Mouse (Mus musculus): Measurements from ENCODE around the gene Trex1. TPM values are rescaled to one million over a fixed set of nuclear protein-coding genes. Genes with fewer than 3 reads are reported as not detected.
A peak's percentile ranks its signal among the peaks of the same experiment; 100 is the strongest.

Trex1 gene
- polyA plus RNA-seq, 1 experiment: 83.7 TPM

DNA sequence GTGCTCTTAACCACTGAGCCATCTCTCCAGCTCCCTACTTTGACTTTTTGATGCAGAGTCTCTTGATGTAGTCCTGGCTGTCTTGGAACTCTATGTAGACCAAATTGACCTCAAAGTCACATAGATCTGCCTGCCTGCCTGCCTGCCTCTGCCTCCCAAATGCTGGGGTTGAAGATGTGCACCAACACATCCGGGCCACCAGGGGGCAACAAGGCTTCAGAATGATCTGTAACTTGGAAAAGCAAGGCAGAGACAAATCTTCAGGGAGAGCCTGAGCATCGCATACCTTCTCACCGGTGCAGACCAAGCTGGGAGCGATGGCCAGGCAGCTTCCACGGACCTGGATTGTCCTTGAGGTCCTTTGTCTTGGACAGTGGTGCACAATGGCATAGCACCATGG, 13.2 kb downstream of the Trex1 start:
- no peak for TF ChIP-seq POLR2A (IDR thresholded peaks at IDR 0.05; ENCODE audit: borderline replicate concordance, extremely low read depth, low read depth, low read length)
- peak; percentile 78 for TF ChIP-seq CTCF (IDR thresholded peaks at IDR 0.05; ENCODE audit: insufficient read depth, low read length)
- Histone ChIP-seq H3K4me1 (ENCODE audit: control insufficient read depth, insufficient read depth, low read length) (peaks cover 6% of the 10 kb centered on the region), H3K4me3 (replicated peaks; ENCODE audit: extremely low read depth, low read depth, low read length) (no peak overlapping the region)
- 28% methylated on average over 5 of the region's 5 CpGs for WGBS
- peak; percentile 63 for DNase-seq

DNA sequence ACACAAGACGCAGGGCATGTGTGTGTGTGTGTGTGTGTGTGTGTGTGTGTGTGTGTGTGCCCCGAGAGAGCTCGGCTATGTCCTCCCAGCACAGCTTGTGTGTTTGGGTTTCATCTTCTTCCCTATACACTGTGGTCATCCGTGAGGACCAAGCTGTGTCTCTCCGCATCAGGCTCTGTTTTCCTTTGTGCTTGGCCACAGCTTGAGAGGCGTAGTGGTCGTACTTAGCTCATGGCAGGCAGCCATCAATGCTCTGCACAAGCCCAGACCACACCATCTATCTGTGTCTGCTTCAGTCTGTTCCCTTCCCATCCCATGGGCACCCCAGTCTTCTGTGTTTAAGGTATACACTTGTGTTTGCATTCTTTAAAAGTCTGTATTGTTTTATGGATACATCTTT, 18.2 kb downstream of the Trex1 start:
- no peak for DNase-seq
- TF ChIP-seq CTCF (IDR thresholded peaks at IDR 0.05; ENCODE audit: insufficient read depth, low read length) (no peak), POLR2A (IDR thresholded peaks at IDR 0.05; ENCODE audit: borderline replicate concordance, extremely low read depth, low read depth, low read length) (no peak)
- H3K4me1 ChIP-seq (ENCODE audit: control insufficient read depth, insufficient read depth, low read length): peaks cover 18% of the 10 kb centered on the region
- peak overlapping the region; percentile 40 for H3K4me3 ChIP-seq (replicated peaks; ENCODE audit: extremely low read depth, low read depth, low read length)
- WGBS: 25% methylated on average over 7 of the region's 7 CpGs

DNA sequence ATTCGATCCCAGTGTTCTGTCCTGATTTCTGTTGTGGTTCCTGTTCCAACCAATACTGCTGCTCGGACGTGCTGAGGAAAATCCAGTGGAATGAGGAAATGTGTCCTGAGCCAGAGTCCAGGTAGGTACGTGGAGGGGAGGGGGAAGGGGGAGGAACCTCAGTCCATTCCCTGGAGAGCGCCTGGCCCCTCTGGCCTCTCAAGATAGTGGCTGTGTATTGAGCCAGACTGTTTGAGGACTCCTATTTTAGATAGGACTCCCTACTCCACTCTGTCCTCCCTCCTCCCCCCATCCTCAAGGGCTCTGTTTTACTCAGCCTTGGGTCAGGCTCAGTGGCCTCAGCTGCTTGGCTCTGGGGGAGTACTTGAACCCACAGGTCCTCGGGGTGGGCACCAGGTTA, 18.6 kb downstream of the Trex1 start:
- DNase-seq: no peak
- Histone ChIP-seq H3K4me1 (ENCODE audit: control insufficient read depth, insufficient read depth, low read length) (peaks cover 18% of the 10 kb centered on the region), H3K4me3 (replicated peaks; ENCODE audit: extremely low read depth, low read depth, low read length) (peak overlapping the region; percentile 40)
- WGBS: 24% methylated on average over 6 of the region's 6 CpGs
- TF ChIP-seq CTCF (IDR thresholded peaks at IDR 0.05; ENCODE audit: insufficient read depth, low read length) (no peak), POLR2A (IDR thresholded peaks at IDR 0.05; ENCODE audit: borderline replicate concordance, extremely low read depth, low read depth, low read length) (no peak)

DNA sequence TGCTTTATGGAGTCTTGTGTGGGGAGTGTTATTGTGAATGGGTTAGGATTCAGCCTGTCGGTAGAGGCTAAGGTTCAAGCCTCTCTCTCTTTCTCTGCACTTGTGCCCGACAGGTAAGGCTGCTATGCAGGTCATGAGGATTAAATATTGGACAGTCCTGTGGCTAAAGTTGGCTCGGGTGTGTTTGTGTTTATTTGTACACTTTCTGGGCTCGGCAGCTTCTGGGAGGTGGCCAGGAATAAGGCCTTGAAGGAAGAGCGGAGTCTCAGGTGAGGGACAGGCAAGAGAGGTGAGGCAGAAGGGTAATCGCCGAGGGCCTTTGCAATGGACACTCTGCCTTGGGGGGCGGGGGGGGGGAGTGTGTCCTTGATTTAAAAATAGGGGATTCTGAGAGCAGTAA, 19.3 kb downstream of the Trex1 start:
- Histone ChIP-seq H3K4me1 (ENCODE audit: control insufficient read depth, insufficient read depth, low read length) (peaks cover 18% of the 10 kb centered on the region), H3K4me3 (replicated peaks; ENCODE audit: extremely low read depth, low read depth, low read length) (peak overlapping the region; percentile 87)
- TF ChIP-seq CTCF (IDR thresholded peaks at IDR 0.05; ENCODE audit: insufficient read depth, low read length): no peak
- TF ChIP-seq POLR2A (IDR thresholded peaks at IDR 0.05; ENCODE audit: borderline replicate concordance, extremely low read depth, low read depth, low read length): no peak
- no peak for DNase-seq
- WGBS: 35% methylated on average over 8 of the region's 8 CpGs

DNA sequence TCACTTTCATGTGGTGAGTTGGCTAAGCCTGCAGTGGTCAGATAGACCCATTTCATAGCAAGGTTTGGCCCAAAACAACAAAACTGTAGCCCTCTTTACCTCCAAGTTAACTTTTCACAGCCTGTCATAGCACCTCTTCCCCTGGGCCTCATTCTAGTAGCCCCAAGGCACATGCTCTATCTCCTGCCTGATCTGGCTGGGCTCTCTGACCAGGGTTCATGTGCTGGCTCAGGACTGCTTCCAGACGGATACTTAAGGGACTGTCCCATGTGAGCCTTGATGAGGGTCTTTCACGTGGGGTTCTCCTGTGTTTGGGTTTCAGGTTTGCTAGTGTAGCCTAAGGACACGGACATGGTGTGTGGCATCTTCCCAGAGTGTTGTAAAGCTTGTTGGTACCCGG, 19.9 kb downstream of the Trex1 start:
- DNase-seq: no peak
- no peak for TF ChIP-seq POLR2A (IDR thresholded peaks at IDR 0.05; ENCODE audit: borderline replicate concordance, extremely low read depth, low read depth, low read length)
- no peak for TF ChIP-seq CTCF (IDR thresholded peaks at IDR 0.05; ENCODE audit: insufficient read depth, low read length)
- Histone ChIP-seq H3K4me3 (replicated peaks; ENCODE audit: extremely low read depth, low read depth, low read length) (peak overlapping the region; percentile 87), H3K4me1 (ENCODE audit: control insufficient read depth, insufficient read depth, low read length) (peaks cover 18% of the 10 kb centered on the region)
- WGBS: 36% methylated on average over 4 of the region's 4 CpGs

DNA sequence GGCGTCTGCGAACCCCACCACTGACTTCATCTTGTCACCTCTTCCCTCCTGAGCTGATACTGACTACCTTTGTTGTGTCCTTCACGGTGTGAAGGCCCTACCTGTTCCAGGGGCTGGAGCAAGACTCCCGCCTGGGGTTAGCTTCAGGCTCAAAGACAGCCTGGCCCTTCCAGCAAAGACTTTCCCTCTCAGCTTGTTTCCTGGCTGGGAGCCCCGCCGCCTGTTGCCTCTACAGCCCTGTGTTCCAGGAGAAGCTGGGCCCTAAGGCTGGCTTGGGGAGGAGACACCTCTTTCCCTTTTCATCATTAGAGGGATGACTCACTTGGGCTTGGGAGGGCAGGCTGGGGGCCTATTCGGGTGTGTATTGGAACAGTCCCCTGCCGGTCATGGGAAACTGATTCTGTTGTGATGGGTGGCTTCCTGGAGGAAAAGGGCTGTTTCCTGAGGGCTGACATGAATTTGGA, 20.6 kb downstream of the Trex1 start:
- TF ChIP-seq CTCF (IDR thresholded peaks at IDR 0.05; ENCODE audit: insufficient read depth, low read length) (no peak), POLR2A (IDR thresholded peaks at IDR 0.05; ENCODE audit: borderline replicate concordance, extremely low read depth, low read depth, low read length) (peak; percentile 61; the same call in 1 of the 2 replicates)
- Histone ChIP-seq H3K4me3 (replicated peaks; ENCODE audit: extremely low read depth, low read depth, low read length) (peak overlapping the region; percentile 87), H3K4me1 (ENCODE audit: control insufficient read depth, insufficient read depth, low read length) (peaks cover 18% of the 10 kb centered on the region)
- 5% methylated on average over 8 of the region's 8 CpGs for WGBS
- peak; percentile 69 for DNase-seq

DNA sequence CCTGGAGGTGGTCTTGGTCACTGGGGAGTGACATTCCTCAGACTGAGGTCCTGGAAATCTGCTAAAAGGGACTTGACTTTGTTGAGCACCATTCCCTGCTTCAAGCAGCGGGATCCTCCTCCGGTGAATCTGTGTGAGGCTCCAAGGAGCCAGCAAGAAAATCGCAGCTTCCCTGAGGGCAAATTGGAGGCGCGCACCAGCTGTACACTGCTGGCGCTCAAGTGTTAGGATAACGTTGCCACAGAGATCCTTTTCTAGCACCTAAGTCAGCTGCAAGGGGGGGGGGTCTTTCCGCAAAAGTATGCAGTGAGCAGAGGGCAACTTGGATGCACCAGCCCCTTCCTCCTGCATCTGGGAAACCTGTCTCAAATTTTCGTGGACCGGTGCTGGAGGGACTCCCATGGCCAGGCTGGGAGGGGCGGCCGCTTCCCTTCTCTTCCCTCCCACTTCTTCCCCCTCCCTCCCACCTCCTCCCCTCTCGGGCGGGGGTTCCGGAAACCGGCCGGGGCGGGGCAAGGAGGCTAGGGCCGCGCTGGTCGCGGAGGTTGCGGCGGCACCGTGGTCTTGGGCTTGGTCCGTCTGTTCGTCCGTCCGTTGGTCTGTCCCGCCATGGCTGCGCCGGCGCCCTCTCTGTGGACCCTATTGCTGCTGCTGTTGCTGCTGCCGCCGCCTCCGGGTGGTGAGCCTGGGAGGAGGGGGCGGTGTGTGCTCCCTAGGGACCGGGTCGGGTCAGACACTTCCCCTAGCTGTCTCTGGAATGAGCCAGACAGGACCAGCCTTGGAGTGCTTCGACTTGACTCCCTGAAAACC, 21.2 kb downstream of the Trex1 start, which contains the start of gene Shisa5:
Gene Shisa5 (plus strand): TSS at position 480 of the 810 bp plus-strand sequence.
- peak; percentile 86 for DNase-seq
- Histone ChIP-seq H3K4me1 (ENCODE audit: control insufficient read depth, insufficient read depth, low read length) (peaks cover 18% of the 10 kb centered on the region), H3K4me3 (replicated peaks; ENCODE audit: extremely low read depth, low read depth, low read length) (peak within 1 kb of the TSS; percentile 87)
- TF ChIP-seq POLR2A (IDR thresholded peaks at IDR 0.05; ENCODE audit: borderline replicate concordance, extremely low read depth, low read depth, low read length) (peak; percentile 93), CTCF (IDR thresholded peaks at IDR 0.05; ENCODE audit: insufficient read depth, low read length) (no peak)
- 1% methylated on average over 39 of the region's 40 CpGs for WGBS

DNA sequence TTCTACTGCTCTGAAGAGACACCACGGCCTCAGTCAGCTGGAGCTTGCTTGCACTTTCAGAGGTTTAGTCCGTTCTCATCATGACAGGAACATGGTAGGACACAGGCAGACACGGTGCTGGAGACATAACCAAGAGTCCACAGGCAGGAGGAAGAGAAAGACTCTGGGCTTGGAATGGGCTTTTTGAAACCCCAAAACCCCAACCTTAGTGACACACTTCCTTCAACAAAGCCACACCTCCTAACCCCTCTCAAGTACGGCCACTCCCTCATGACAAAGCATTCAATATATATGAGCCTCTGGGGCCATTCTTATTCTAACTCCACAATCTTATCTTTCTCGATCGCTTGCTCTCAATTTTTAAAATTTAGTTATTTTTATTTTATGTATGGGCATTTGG, 27.1 kb downstream of the Trex1 start:
- WGBS: 81% methylated on average over 6 of the region's 6 CpGs
- TF ChIP-seq CTCF (IDR thresholded peaks at IDR 0.05; ENCODE audit: insufficient read depth, low read length): no peak
- TF ChIP-seq POLR2A (IDR thresholded peaks at IDR 0.05; ENCODE audit: borderline replicate concordance, extremely low read depth, low read depth, low read length): no peak
- Histone ChIP-seq H3K4me1 (ENCODE audit: control insufficient read depth, insufficient read depth, low read length) (no peaks in the 10 kb centered on the region; the same call in 1 of the 2 replicates), H3K4me3 (replicated peaks; ENCODE audit: extremely low read depth, low read depth, low read length) (no peak overlapping the region)
- no peak for DNase-seq

DNA sequence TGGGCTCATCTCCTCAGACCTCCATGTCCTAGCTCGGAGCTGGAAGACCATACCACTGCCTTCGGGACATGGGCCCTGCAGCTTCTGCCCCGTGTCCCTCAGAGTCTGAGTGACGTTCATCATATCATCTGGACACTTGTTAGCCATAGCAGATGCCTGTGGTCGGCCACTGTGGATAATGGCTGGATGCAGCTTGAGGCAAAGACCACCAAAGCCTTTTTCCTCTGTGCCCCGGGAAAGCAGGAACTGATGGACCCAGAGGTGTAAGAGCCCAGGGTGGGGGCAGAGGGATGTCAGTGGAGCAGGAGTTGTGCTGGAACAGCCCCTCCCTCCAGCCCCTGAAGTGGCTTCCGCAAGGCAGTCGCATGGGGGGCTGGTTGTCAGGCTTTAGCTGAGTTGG, 27.8 kb downstream of the Trex1 start:
- no peak overlapping the region for H3K4me3 ChIP-seq (replicated peaks; ENCODE audit: extremely low read depth, low read depth, low read length)
- DNase-seq: no peak
- no peaks in the 10 kb centered on the region; the same call in 1 of the 2 replicates for H3K4me1 ChIP-seq (ENCODE audit: control insufficient read depth, insufficient read depth, low read length)
- WGBS: 77% methylated on average over 8 of the region's 8 CpGs
- TF ChIP-seq CTCF (IDR thresholded peaks at IDR 0.05; ENCODE audit: insufficient read depth, low read length) (no peak), POLR2A (IDR thresholded peaks at IDR 0.05; ENCODE audit: borderline replicate concordance, extremely low read depth, low read depth, low read length) (no peak)

DNA sequence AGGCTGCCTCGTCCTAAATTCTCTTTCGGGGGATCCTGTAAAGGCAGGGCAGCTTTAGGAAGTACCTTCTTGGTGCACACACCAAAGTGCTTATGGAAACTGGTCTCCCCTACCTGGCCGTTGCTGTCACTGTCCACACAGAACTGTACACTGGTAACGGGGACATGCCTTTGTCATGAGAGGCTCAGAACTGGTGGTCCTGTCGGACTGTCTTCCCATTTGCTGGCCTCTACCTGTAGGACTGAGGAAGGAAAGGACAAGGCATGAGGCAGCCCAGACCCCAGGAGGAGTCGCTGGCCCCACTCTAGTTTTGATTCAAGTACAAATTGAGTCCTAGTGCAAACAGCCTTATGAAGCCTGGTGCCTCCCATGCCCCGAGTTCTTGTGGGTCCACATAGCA, 28.5 kb downstream of the Trex1 start:
- 92% methylated on average over 7 of the region's 7 CpGs for WGBS
- H3K4me3 ChIP-seq (replicated peaks; ENCODE audit: extremely low read depth, low read depth, low read length): no peak overlapping the region
- H3K4me1 ChIP-seq (ENCODE audit: control insufficient read depth, insufficient read depth, low read length): no peaks in the 10 kb centered on the region; the same call in 1 of the 2 replicates
- TF ChIP-seq CTCF (IDR thresholded peaks at IDR 0.05; ENCODE audit: insufficient read depth, low read length) (no peak), POLR2A (IDR thresholded peaks at IDR 0.05; ENCODE audit: borderline replicate concordance, extremely low read depth, low read depth, low read length) (no peak)
- DNase-seq: no peak
